Mouse (Mus musculus) ES-E14 (cell line): ENCODE results near the gene Ugt1a7c. TPM values are rescaled to one million over a fixed set of nuclear protein-coding genes. Genes with fewer than 3 reads are reported as not detected.
"Not testable (repeated sequence)": the region's sequence is repeated elsewhere in the genome, so short reads cannot be mapped to it uniquely, and the experiment has no call there.

Source experiments
- DNase-seq: peaks from one replicate; pipeline ENCODE4 v3.0.0-alpha.2; 2013; ENCODE audit warnings: low read depth, low spot score
- H3K27ac ChIP-seq: 2 replicates; pipeline ENCODE4 v1.5.1; 2012; ENCODE audit warnings: low read depth, mild to moderate bottlenecking, low read length, moderate library complexity, mixed read lengths; ENCODE audit not compliant: poor library complexity, insufficient read depth, severe bottlenecking
- H3K36me3 ChIP-seq: 2 replicates; pipeline ENCODE4 v1.6.1; 2012; ENCODE audit warnings: mild to moderate bottlenecking, low read length, moderate library complexity, mixed read lengths; ENCODE audit not compliant: control insufficient read depth, poor library complexity, insufficient read depth, severe bottlenecking
- H3K4me1 ChIP-seq, 2 experiments: fragments of 150-350 bp in 1 of 2; sonication (generic) in 1 of 2; 2 replicates each; pipeline ENCODE4 v1.6.1; 2012; ENCODE audit warnings: low read length in 2 of 2, mild to moderate bottlenecking in 1 of 2, mixed read lengths in 1 of 2; ENCODE audit not compliant: control insufficient read depth in 2 of 2, insufficient read depth in 2 of 2, poor library complexity in 1 of 2
- H3K4me3 ChIP-seq, 2 experiments: fragments of 150-350 bp in 1 of 2; sonication (generic) in 1 of 2; 2 replicates each; pipeline ENCODE4 v1.5.1; 2012; ENCODE audit warnings: low read length in 2 of 2, low read depth in 1 of 2, mild to moderate bottlenecking in 1 of 2, mixed read lengths in 1 of 2; ENCODE audit not compliant: insufficient read depth in 1 of 2, poor library complexity in 1 of 2, severe bottlenecking in 1 of 2
- H3K9ac ChIP-seq: 2 replicates; pipeline ENCODE4 v1.6.1; 2012; ENCODE audit warnings: low read depth, mild to moderate bottlenecking, low read length, mixed read lengths; ENCODE audit not compliant: poor library complexity, insufficient read depth, severe bottlenecking
- H3K9me3 ChIP-seq: fragments of 150-350 bp; sonication (generic); 2 replicates; pipeline ENCODE4 v1.6.1; 2012; ENCODE audit warnings: low read depth, mild to moderate bottlenecking, low read length; ENCODE audit not compliant: control insufficient read depth, insufficient read depth
- CHD2 ChIP-seq: IDR thresholded peaks from 2 replicates; pipeline ENCODE4 v1.6.1; 2014; ENCODE audit warnings: mild to moderate bottlenecking, low read depth, low read length, inconsistent platforms
- HCFC1 ChIP-seq: IDR thresholded peaks from 2 replicates; pipeline ENCODE4 v1.6.1; 2012; ENCODE audit warnings: low read length, inconsistent platforms, borderline replicate concordance; ENCODE audit not compliant: insufficient read depth
- MAFK ChIP-seq: IDR thresholded peaks from 2 replicates; pipeline ENCODE4 v1.6.1; 2014; ENCODE audit warnings: mild to moderate bottlenecking, low read depth, low read length, inconsistent platforms; ENCODE audit not compliant: insufficient read depth
- ZC3H11A ChIP-seq: IDR thresholded peaks from 2 replicates; pipeline ENCODE4 v1.6.1; 2012; ENCODE audit warnings: low read depth, mild to moderate bottlenecking, inconsistent platforms, low read length, borderline replicate concordance
- ZNF384 ChIP-seq: IDR thresholded peaks from 2 replicates; pipeline ENCODE4 v1.6.1; 2012; ENCODE audit warnings: low read depth, low read length, inconsistent platforms
- in situ Hi-C, 2 experiments: fragments of 600-800 bp; cut with MboI; formaldehyde crosslinking; loops; one replicate each; pipeline ENCODE4 v1.15.1; 2025; ENCODE audit warnings: low sequenced_read_pairs in 2 of 2, inconsistent platforms in 1 of 2; ENCODE audit not compliant: unreplicated experiment in 2 of 2
- total RNA-seq: library from RNA; depleted of rRNA; stranded (reverse); fragments of 300-350 nt; gene quantifications from 2 replicates; pipeline ENCODE4 v1.2.3, GENCODE M21; 2012; rRNA removed

Ugt1a7c gene
- total RNA-seq, result 0.09 TPM in 1 of 2 replicates, not detected in the other

DNA sequence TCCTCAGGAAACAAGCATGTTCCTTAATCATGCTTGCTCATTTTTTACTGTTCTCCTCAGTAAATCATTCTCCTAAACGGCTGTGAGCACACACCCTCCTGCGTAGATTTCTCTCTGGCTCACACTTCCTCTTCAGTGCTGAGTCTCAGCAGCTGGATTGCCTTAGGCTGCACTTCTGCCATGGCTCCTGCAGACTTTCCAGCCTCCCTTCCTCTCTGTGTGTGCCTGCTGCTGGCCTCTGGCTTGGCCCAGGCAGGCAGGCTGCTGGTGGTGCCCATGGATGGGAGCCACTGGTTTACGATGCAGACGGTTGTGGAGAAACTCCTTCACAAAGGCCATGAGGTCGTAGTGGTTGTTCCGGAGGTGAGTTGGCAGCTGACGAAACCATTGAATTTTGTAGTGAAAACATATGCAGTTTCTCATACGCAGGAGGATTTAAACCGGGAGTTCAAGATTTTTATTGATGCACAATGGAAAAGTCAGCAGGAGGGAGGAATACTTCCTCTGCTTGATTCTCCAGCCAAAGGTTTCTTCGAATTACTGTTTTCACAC, at the start of gene Ugt1a7c:
Ugt1a7c (plus strand) TSS at position 122 of the 552 bp plus-strand sequence.
- Histone ChIP-seq H3K4me1 (no peaks in the 10 kb centered on the region), H3K9me3 (no peaks in the 10 kb centered on the region), H3K4me3 (no peak within 1 kb of the TSS), H3K27ac (no peak within 1 kb of the TSS), H3K36me3 (no peaks in the 10 kb centered on the region), H3K9ac (no peak within 1 kb of the TSS)
- in situ Hi-C loops, result loop anchor here in 1 of 2 experiments (5.0 kb wide), 1 partner anchor 37 kb away; the partner anchor contains the start of gene Ugt1a6a
- no peak for DNase-seq
- TF ChIP-seq ZC3H11A (no peak), HCFC1 (no peak), ZNF384 (no peak)

- H3K9me3 ChIP-seq, H3K27ac ChIP-seq, H3K4me3 ChIP-seq, DNase-seq, H3K36me3 ChIP-seq, H3K4me1 ChIP-seq, in situ Hi-C loops, H3K9ac ChIP-seq: not testable (repeated sequence)
These were observed 47.5 kb upstream of the Ugt1a7c start for GRCm38 (mm10) chr1:88047408-88047807.

DNA sequence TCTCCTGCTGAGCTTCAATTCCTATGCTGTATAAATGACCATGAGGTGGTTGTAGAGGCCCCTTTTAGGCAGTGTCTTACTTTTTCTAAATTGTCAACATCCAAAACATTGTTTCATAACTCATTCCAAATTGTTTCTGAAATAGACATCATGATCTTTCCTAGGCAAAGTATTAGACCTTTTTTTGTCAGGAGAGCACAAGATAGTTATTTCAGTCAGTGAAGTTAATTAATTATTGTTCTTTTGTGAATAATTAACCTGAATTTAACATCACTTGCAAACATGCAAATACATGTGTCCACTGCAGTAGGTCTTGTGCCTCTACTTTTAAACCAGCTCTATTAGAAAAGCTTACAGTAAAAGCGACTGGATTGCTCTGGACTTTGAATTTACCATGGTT, 39.8 kb upstream of the Ugt1a7c start, which contains the start of gene Ugt1a10:
Ugt1a10 (plus strand) TSS at position 301 of the 400 bp plus-strand sequence.
- no peaks in the 10 kb centered on the region for H3K36me3 ChIP-seq
- H3K9ac ChIP-seq, result no peak within 1 kb of the TSS
- H3K9me3 ChIP-seq, result no peaks in the 10 kb centered on the region
- TF ChIP-seq MAFK, result no peak
- TF ChIP-seq ZNF384, result no peak
- no peak for TF ChIP-seq HCFC1
- TF ChIP-seq ZC3H11A, result no peak
- TF ChIP-seq CHD2, result no peak
- H3K27ac ChIP-seq, result no peak within 1 kb of the TSS
- H3K4me3 ChIP-seq, result no peak within 1 kb of the TSS
- no peak for DNase-seq
- no peaks in the 10 kb centered on the region for H3K4me1 ChIP-seq
- in situ Hi-C loops, result no loop called here

DNA sequence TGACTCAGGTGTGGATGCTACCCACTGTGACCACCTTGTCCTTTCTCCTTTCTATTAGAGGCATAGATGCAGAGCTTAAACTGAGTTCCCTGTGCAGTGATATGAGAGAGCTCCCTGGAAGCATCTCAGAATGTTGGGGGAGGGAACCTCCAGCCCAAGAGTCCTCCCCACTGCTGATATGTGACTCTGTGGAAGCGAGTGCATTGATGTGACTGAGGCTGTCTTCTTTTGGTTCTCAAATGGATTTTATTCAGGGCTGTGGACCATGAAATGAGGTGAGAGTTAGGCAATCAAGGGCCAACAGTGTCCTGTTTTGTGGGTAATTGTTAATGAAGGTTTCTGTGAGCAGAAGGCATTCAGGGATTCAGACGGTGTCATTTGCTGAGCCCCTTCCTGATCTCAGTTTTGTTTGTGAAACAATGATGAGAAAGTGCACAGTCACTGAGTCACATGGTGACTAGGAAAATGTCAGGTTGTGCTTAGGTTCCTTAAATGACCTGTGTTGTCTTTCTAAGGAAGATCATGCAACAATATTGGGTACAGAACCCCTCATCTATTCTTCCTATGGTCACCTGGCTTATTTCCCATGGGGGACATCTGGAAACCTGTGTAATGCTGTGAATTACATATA, 28.3 kb upstream of the Ugt1a7c start:
- H3K36me3 ChIP-seq, H3K9me3 ChIP-seq, H3K9ac ChIP-seq, H3K4me3 ChIP-seq, in situ Hi-C loops, H3K27ac ChIP-seq, DNase-seq, H3K4me1 ChIP-seq: not testable (repeated sequence)

DNA sequence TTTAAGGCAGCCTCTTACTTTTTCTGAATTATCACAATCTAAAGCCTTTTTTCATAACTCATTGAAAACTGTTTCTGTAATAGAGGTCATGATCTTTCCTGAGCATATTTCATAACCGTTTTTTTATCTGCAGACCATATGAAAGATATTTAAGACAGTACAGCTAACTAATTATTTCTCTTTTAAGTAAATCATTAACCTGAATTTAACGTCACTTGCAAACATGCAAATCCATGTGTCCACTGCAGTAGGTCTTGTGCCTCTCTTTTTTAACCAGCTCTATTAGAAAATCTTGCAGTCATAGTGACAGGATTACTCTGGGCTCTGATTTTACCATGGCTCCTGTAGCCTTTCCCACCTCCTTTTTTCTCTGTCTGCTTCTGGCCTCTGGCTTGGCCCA, 24.4 kb upstream of the Ugt1a7c start, which contains the start of gene Ugt1a9:
Ugt1a9 (plus strand) TSS at position 306 of the 400 bp plus-strand sequence.
- Histone ChIP-seq H3K27ac (no peak within 1 kb of the TSS), H3K4me1 (no peaks in the 10 kb centered on the region; a peak in 1 of 4 replicates), H3K9ac (no peak within 1 kb of the TSS), H3K36me3 (no peaks in the 10 kb centered on the region), H3K9me3 (no peaks in the 10 kb centered on the region), H3K4me3 (no peak within 1 kb of the TSS)
- no peak for TF ChIP-seq CHD2
- no peak for TF ChIP-seq ZC3H11A
- no peak for TF ChIP-seq ZNF384
- no peak for TF ChIP-seq MAFK
- TF ChIP-seq HCFC1, result no peak
- in situ Hi-C loops, result no loop called here
- no peak for DNase-seq
